Mouse (Mus musculus) adrenal gland, adult 8-10 months (tissue): Measurements from ENCODE around the gene Flt3l. TPM values are rescaled to one million over a fixed set of nuclear protein-coding genes. Genes with fewer than 3 reads are reported as not detected.
"Not testable (repeated sequence)": the region's sequence is repeated elsewhere in the genome, so short reads cannot be mapped to it uniquely, and the experiment has no call there.

Experiments used
- DNase-seq: peaks from one replicate; pipeline ENCODE4 v3.0.0; 2022
- total RNA-seq, 4 experiments: library from RNA; stranded (reverse); gene quantifications; 2 replicates each; pipeline ENCODE4 v1.2.4; 2022

Gene Flt3l
- total RNA-seq, 4 experiments from 2014 or later = 20.4 to 56.7 (median 39.5) TPM

GRCm38 (mm10) chr7:45162996-45163615 lies 26.9 kb upstream of the Flt3l start:
- DNase-seq = no peak

- no peak for DNase-seq
Measured at GRCm38 (mm10) chr7:45162551-45162950, 26.3 kb upstream of the Flt3l start.

- peak; percentile 76 for DNase-seq
Measured at GRCm38 (mm10) chr7:45161612-45162473, 25.6 kb upstream of the Flt3l start.

- no peak for DNase-seq
Measured at GRCm38 (mm10) chr7:45160866-45161265, 24.6 kb upstream of the Flt3l start.

GRCm38 (mm10) chr7:45160316-45160800 lies 24.1 kb upstream of the Flt3l start:
- no peak for DNase-seq

GRCm38 (mm10) chr7:45158991-45159390 lies 22.8 kb upstream of the Flt3l start:
- DNase-seq = no peak

GRCm38 (mm10) chr7:45157459-45157858 lies 21.2 kb upstream of the Flt3l start:
- DNase-seq = no peak

GRCm38 (mm10) chr7:45156206-45156605 lies 20.0 kb upstream of the Flt3l start:
- DNase-seq = no peak

- no peak for DNase-seq
Measured at GRCm38 (mm10) chr7:45155590-45155989, 19.4 kb upstream of the Flt3l start.

GRCm38 (mm10) chr7:45154993-45155514 lies 18.8 kb upstream of the Flt3l start:
- DNase-seq = no peak

GRCm38 (mm10) chr7:45154096-45154992 lies 18.1 kb upstream of the Flt3l start, which contains the start of the genes Pih1d1 and Aldh16a1:
Pih1d1 (plus strand) TSS chr7:45154303.
Aldh16a1 (minus strand) TSS chr7:45154584.
- DNase-seq = peak; percentile 93

GRCm38 (mm10) chr7:45153586-45153985 lies 17.4 kb upstream of the Flt3l start:
- no peak for DNase-seq

GRCm38 (mm10) chr7:45153052-45153451 lies 16.8 kb upstream of the Flt3l start:
- DNase-seq = not testable (repeated sequence)

GRCm38 (mm10) chr7:45151303-45151702 lies 15.1 kb upstream of the Flt3l start:
- no peak for DNase-seq

GRCm38 (mm10) chr7:45150321-45150720 lies 14.1 kb upstream of the Flt3l start:
- DNase-seq = no peak

- DNase-seq = no peak
Measured at GRCm38 (mm10) chr7:45149545-45149944, 13.3 kb upstream of the Flt3l start.

GRCm38 (mm10) chr7:45148534-45149098 lies 12.4 kb upstream of the Flt3l start:
- DNase-seq = no peak

GRCm38 (mm10) chr7:45147899-45148298 lies 11.7 kb upstream of the Flt3l start:
- no peak for DNase-seq

GRCm38 (mm10) chr7:45147267-45147666 lies 11.0 kb upstream of the Flt3l start:
- no peak for DNase-seq

GRCm38 (mm10) chr7:45145460-45145859 lies 9.2 kb upstream of the Flt3l start:
- no peak for DNase-seq

GRCm38 (mm10) chr7:45144368-45145174 lies 8.3 kb upstream of the Flt3l start:
- DNase-seq = no peak
